Mouse (Mus musculus): ENCODE measurements around the gene Epha8.
A peak's percentile ranks its signal among the peaks of the same experiment; 100 is the strongest.

The Epha8 gene

GRCm38 (mm10) chr4:136949266-136949989 lies 7.2 kb downstream of the Epha8 start:
- DNase-seq = no peak

GRCm38 (mm10) chr4:136945397-136945796 lies 11.2 kb downstream of the Epha8 start:
- DNase-seq = no peak

- no peak for DNase-seq
Observed at GRCm38 (mm10) chr4:136944558-136945350, 11.9 kb downstream of the Epha8 start.

GRCm38 (mm10) chr4:136943175-136943574 lies 13.4 kb downstream of the Epha8 start:
- no peak for DNase-seq

- DNase-seq = no peak
Observed at GRCm38 (mm10) chr4:136942761-136943160, 13.9 kb downstream of the Epha8 start.

GRCm38 (mm10) chr4:136937935-136938334 lies 18.7 kb downstream of the Epha8 start:
- no peak for DNase-seq

- no peak for DNase-seq
Observed at GRCm38 (mm10) chr4:136937344-136937743, 19.3 kb downstream of the Epha8 start.

- DNase-seq = no peak
Observed at GRCm38 (mm10) chr4:136934746-136935613, 21.6 kb downstream of the Epha8 start.

GRCm38 (mm10) chr4:136930474-136930873 lies 26.1 kb downstream of the Epha8 start:
- no peak for DNase-seq

GRCm38 (mm10) chr4:136928928-136929327 lies 27.7 kb downstream of the Epha8 start:
- DNase-seq = no peak

- DNase-seq = no peak
Observed at GRCm38 (mm10) chr4:136925804-136926203, 30.8 kb downstream of the Epha8 start.

GRCm38 (mm10) chr4:136924529-136924928 lies 32.1 kb downstream of the Epha8 start:
- DNase-seq = peak; percentile 31 to 44

GRCm38 (mm10) chr4:136919526-136919925 lies 37.1 kb downstream of the Epha8 start:
- no peak for DNase-seq

- DNase-seq = no peak
Observed at GRCm38 (mm10) chr4:136918834-136919233, 37.8 kb downstream of the Epha8 start.

- DNase-seq = no peak
Observed at GRCm38 (mm10) chr4:136917165-136917524, 39.5 kb downstream of the Epha8 start.

- no peak for DNase-seq
Observed at GRCm38 (mm10) chr4:136916359-136917164, 40.1 kb downstream of the Epha8 start.

GRCm38 (mm10) chr4:136912841-136913240 lies 43.8 kb downstream of the Epha8 start:
- no peak for DNase-seq

- no peak for DNase-seq
Observed at GRCm38 (mm10) chr4:136911804-136912203, 44.8 kb downstream of the Epha8 start.

GRCm38 (mm10) chr4:136911211-136911646 lies 45.4 kb downstream of the Epha8 start:
- DNase-seq = no peak

GRCm38 (mm10) chr4:136907809-136908208 lies 48.8 kb downstream of the Epha8 start:
- DNase-seq = no peak

GRCm38 (mm10) chr4:136907033-136907432 lies 49.6 kb downstream of the Epha8 start:
- DNase-seq = peak in 1 of 2 experiments; percentile 30

Data from thymus, postnatal 36 days (tissue).